Mouse (Mus musculus) forebrain, embryonic 12.5 days (tissue): ENCODE measurements at regions not wholly inside any gene's neighbourhood (a gene's known extent, or its start where the extent isn't known, plus 50 kb on each side); places are given as distances from the start of the nearest gene placed in this dataset.

Experiments used
- ATAC-seq: fragments of 200-750 bp; cut with Nextera tagmentation; 2 replicates; pipeline ENCODE4 v1.8.0; 2017; ENCODE audit warnings: moderate TSS enrichment; ENCODE audit not compliant: low FRiP score
- H3K27ac ChIP-seq: fragments of 300-500 bp; sonication (generic); 2 replicates; pipeline ENCODE4 v1.5.1; 2016; ENCODE audit warnings: mild to moderate bottlenecking
- H3K27me3 ChIP-seq: fragments of 300-500 bp; sonication (generic); 2 replicates; pipeline ENCODE4 v1.6.1; 2016; ENCODE audit warnings: mild to moderate bottlenecking
- H3K36me3 ChIP-seq: fragments of 300-500 bp; sonication (generic); replicated peaks from 2 replicates; pipeline ENCODE4 v1.6.1; 2016; ENCODE audit warnings: mild to moderate bottlenecking
- H3K4me1 ChIP-seq: fragments of 300-500 bp; sonication (generic); 2 replicates; pipeline ENCODE4 v1.6.1; 2016
- H3K4me2 ChIP-seq: fragments of 300-500 bp; sonication (generic); 2 replicates; pipeline ENCODE4 v1.6.1; 2016; ENCODE audit warnings: mild to moderate bottlenecking, moderate library complexity
- H3K4me3 ChIP-seq: fragments of 300-500 bp; sonication (generic); replicated peaks from 2 replicates; pipeline ENCODE4 v1.5.1; 2016; ENCODE audit warnings: mild to moderate bottlenecking
- H3K9ac ChIP-seq: fragments of 300-500 bp; sonication (generic); 2 replicates; pipeline ENCODE4 v1.6.1; 2016; ENCODE audit warnings: mild to moderate bottlenecking
- H3K9me3 ChIP-seq: fragments of 300-500 bp; sonication (generic); 2 replicates; pipeline ENCODE4 v1.6.1; 2016
- WGBS: fragments of 180-500 bp; shearing (Covaris S2); methylation state at CpG from one replicate; pipeline ENCODE4 v1.1.7; 2016; 5-methylcytosine and 5-hydroxymethylcytosine counted together

GRCm38 (mm10) chr1:186229856-186230255 is 112.7 kb upstream of the Lyplal1 start:
- Histone ChIP-seq H3K9ac (no peak overlapping the region), H3K9me3 (peaks cover 6% of the 10 kb centered on the region; the same call in 1 of the 2 replicates), H3K4me1 (no peaks in the 10 kb centered on the region), H3K4me2 (no peak overlapping the region), H3K27ac (no peak overlapping the region), H3K27me3 (no peaks in the 10 kb centered on the region), H3K4me3 (no peak overlapping the region), H3K36me3 (no peaks in the 10 kb centered on the region)
- WGBS, result 78% methylated on average over 6 of the region's 6 CpGs
- no peak for ATAC-seq

- Histone ChIP-seq H3K27ac (no peak overlapping the region), H3K4me2 (no peak overlapping the region), H3K36me3 (no peaks in the 10 kb centered on the region), H3K9me3 (peaks cover 6% of the 10 kb centered on the region; the same call in 1 of the 2 replicates), H3K4me1 (peaks cover 3% of the 10 kb centered on the region), H3K9ac (no peak overlapping the region), H3K4me3 (no peak overlapping the region), H3K27me3 (no peaks in the 10 kb centered on the region)
- WGBS, result 90% methylated on average over 4 of the region's 4 CpGs
- no peak for ATAC-seq
Observed at GRCm38 (mm10) chr1:186228396-186228795, 111.3 kb upstream of the Lyplal1 start.

- ATAC-seq, result no peak
- H3K4me3 ChIP-seq, result no peak overlapping the region
- WGBS, result 78% methylated on average over 5 of the region's 5 CpGs
- H3K36me3 ChIP-seq, result no peaks in the 10 kb centered on the region
- H3K4me2 ChIP-seq, result no peak overlapping the region
- no peak overlapping the region for H3K9ac ChIP-seq
- H3K27me3 ChIP-seq, result no peaks in the 10 kb centered on the region
- peaks cover 6% of the 10 kb centered on the region for H3K4me1 ChIP-seq
- peaks cover 6% of the 10 kb centered on the region; the same call in 1 of the 2 replicates for H3K9me3 ChIP-seq
- no peak overlapping the region for H3K27ac ChIP-seq
Observed at GRCm38 (mm10) chr1:186224231-186224630, 107.1 kb upstream of the Lyplal1 start.

- H3K27me3 ChIP-seq, result no peaks in the 10 kb centered on the region
- H3K27ac ChIP-seq, result no peak overlapping the region
Observed at GRCm38 (mm10) chr1:186223417-186223816, 106.3 kb upstream of the Lyplal1 start.

GRCm38 (mm10) chr1:186218995-186219394 is 101.9 kb upstream of the Lyplal1 start:
- Histone ChIP-seq H3K27ac (no peak overlapping the region), H3K9me3 (no peaks in the 10 kb centered on the region), H3K4me2 (no peak overlapping the region), H3K9ac (no peak overlapping the region), H3K4me3 (no peak overlapping the region), H3K4me1 (peaks cover 11% of the 10 kb centered on the region), H3K27me3 (no peaks in the 10 kb centered on the region), H3K36me3 (no peaks in the 10 kb centered on the region)
- 85% methylated on average over 4 of the region's 4 CpGs for WGBS
- no peak for ATAC-seq

More at GRCm38 (mm10) chr1:186223417-186223816, 106.3 kb upstream of the Lyplal1 start:
- Histone ChIP-seq H3K36me3 (no peaks in the 10 kb centered on the region), H3K4me3 (no peak overlapping the region), H3K9ac (no peak overlapping the region), H3K4me2 (no peak overlapping the region), H3K9me3 (peaks cover 6% of the 10 kb centered on the region; the same call in 1 of the 2 replicates), H3K4me1 (peaks cover 6% of the 10 kb centered on the region)
- 44% methylated on average over 7 of the region's 7 CpGs for WGBS
- no peak for ATAC-seq

- no peaks in the 10 kb centered on the region for H3K36me3 ChIP-seq
- peaks cover 5% of the 10 kb centered on the region for H3K4me1 ChIP-seq
- peak; percentile 90 for ATAC-seq
- H3K4me3 ChIP-seq, result no peak overlapping the region
- WGBS, result 10% methylated on average over 3 of the region's 3 CpGs
- no peak overlapping the region for H3K4me2 ChIP-seq
- no peak overlapping the region for H3K9ac ChIP-seq
- peak overlapping the region; percentile 79 for H3K27ac ChIP-seq
- no peaks in the 10 kb centered on the region for H3K9me3 ChIP-seq
- no peaks in the 10 kb centered on the region for H3K27me3 ChIP-seq
Observed at GRCm38 (mm10) chr1:186217198-186217597, 100.1 kb upstream of the Lyplal1 start.

- H3K27ac ChIP-seq, result no peak overlapping the region
- WGBS, result 100% methylated on average over 1 of the region's 1 CpGs
- H3K9me3 ChIP-seq, result no peaks in the 10 kb centered on the region
Observed at GRCm38 (mm10) chr1:186204151-186204550, 87.0 kb upstream of the Lyplal1 start.

GRCm38 (mm10) chr1:186202536-186202935 is 85.4 kb upstream of the Lyplal1 start:
- Histone ChIP-seq H3K36me3 (no peaks in the 10 kb centered on the region), H3K4me3 (no peak overlapping the region), H3K4me1 (no peaks in the 10 kb centered on the region), H3K9me3 (no peaks in the 10 kb centered on the region), H3K27me3 (no peaks in the 10 kb centered on the region), H3K9ac (no peak overlapping the region), H3K27ac (no peak overlapping the region), H3K4me2 (no peak overlapping the region)
- ATAC-seq, result no peak

More at GRCm38 (mm10) chr1:186204151-186204550, 87.0 kb upstream of the Lyplal1 start:
- H3K27me3 ChIP-seq, result no peaks in the 10 kb centered on the region
- no peak overlapping the region for H3K9ac ChIP-seq
- no peaks in the 10 kb centered on the region for H3K36me3 ChIP-seq
- H3K4me3 ChIP-seq, result no peak overlapping the region
- no peak for ATAC-seq
- H3K4me2 ChIP-seq, result no peak overlapping the region
- H3K4me1 ChIP-seq, result no peaks in the 10 kb centered on the region

GRCm38 (mm10) chr1:186198391-186198790 is 81.3 kb upstream of the Lyplal1 start:
- no peak overlapping the region for H3K4me3 ChIP-seq
- H3K4me1 ChIP-seq, result peaks cover 4% of the 10 kb centered on the region; the same call in 1 of the 2 replicates
- no peak overlapping the region for H3K9ac ChIP-seq
- H3K27ac ChIP-seq, result no peak overlapping the region
- H3K27me3 ChIP-seq, result no peaks in the 10 kb centered on the region
- no peaks in the 10 kb centered on the region for H3K9me3 ChIP-seq
- 85% methylated on average over 1 of the region's 1 CpGs for WGBS
- no peaks in the 10 kb centered on the region for H3K36me3 ChIP-seq
- H3K4me2 ChIP-seq, result no peak overlapping the region
- ATAC-seq, result no peak

GRCm38 (mm10) chr1:186197057-186197456 is 79.9 kb upstream of the Lyplal1 start:
- Histone ChIP-seq H3K36me3 (no peaks in the 10 kb centered on the region), H3K9me3 (no peaks in the 10 kb centered on the region), H3K9ac (no peak overlapping the region), H3K4me1 (peaks cover 4% of the 10 kb centered on the region; the same call in 1 of the 2 replicates), H3K4me2 (no peak overlapping the region), H3K27ac (no peak overlapping the region), H3K27me3 (no peaks in the 10 kb centered on the region), H3K4me3 (no peak overlapping the region)
- no peak for ATAC-seq
- WGBS, result 82% methylated on average over 2 of the region's 2 CpGs

- Histone ChIP-seq H3K4me2 (no peak overlapping the region), H3K9ac (no peak overlapping the region), H3K9me3 (no peaks in the 10 kb centered on the region), H3K4me1 (peaks cover 6% of the 10 kb centered on the region; the same call in 1 of the 2 replicates), H3K36me3 (no peaks in the 10 kb centered on the region), H3K27me3 (no peaks in the 10 kb centered on the region), H3K4me3 (no peak overlapping the region), H3K27ac (no peak overlapping the region)
- ATAC-seq, result no peak
- 87% methylated on average over 11 of the region's 11 CpGs for WGBS
Observed at GRCm38 (mm10) chr1:186189390-186189789, 72.3 kb upstream of the Lyplal1 start.

- H3K9ac ChIP-seq, result no peak overlapping the region
- no peak overlapping the region for H3K4me2 ChIP-seq
- H3K4me3 ChIP-seq, result no peak overlapping the region
- H3K36me3 ChIP-seq, result no peaks in the 10 kb centered on the region
- H3K9me3 ChIP-seq, result no peaks in the 10 kb centered on the region
- H3K27me3 ChIP-seq, result no peaks in the 10 kb centered on the region
- H3K4me1 ChIP-seq, result peaks cover 14% of the 10 kb centered on the region
- WGBS, result 51% methylated on average over 5 of the region's 5 CpGs
- ATAC-seq, result peak; percentile 51; the same call in 1 of the 2 replicates
- peak overlapping the region; percentile 31; the same call in 1 of the 2 replicates for H3K27ac ChIP-seq
Observed at GRCm38 (mm10) chr1:186187372-186187771, 70.3 kb upstream of the Lyplal1 start.

GRCm38 (mm10) chr1:186183204-186183651 is 66.1 kb upstream of the Lyplal1 start:
- H3K27ac ChIP-seq, result 0 out of 2 replicates have a peak overlapping the region, but pooled peaks have one; percentile 19
- peak overlapping the region; percentile 45 for H3K4me2 ChIP-seq

More at GRCm38 (mm10) chr1:186183204-186183651, 66.1 kb upstream of the Lyplal1 start:
- Histone ChIP-seq H3K9ac (no peak overlapping the region), H3K9me3 (no peaks in the 10 kb centered on the region), H3K4me3 (no peak overlapping the region), H3K4me1 (peaks cover 14% of the 10 kb centered on the region), H3K27me3 (no peaks in the 10 kb centered on the region), H3K36me3 (no peaks in the 10 kb centered on the region)
- ATAC-seq, result peak; percentile 31
- WGBS, result 65% methylated on average over 8 of the region's 8 CpGs
